Mouse (Mus musculus) megakaryocyte progenitor cell, adult 5-6 weeks (primary cell): ENCODE measurements around the gene Them7. TPM values are rescaled to one million over a fixed set of nuclear protein-coding genes. Genes with fewer than 3 reads are reported as not detected.

Experiments used
- ATAC-seq: replicated peaks from 2 replicates; pipeline ENCODE4 v1.8.0; 2016; ENCODE audit warnings: mild to moderate bottlenecking, moderate TSS enrichment, inconsistent platforms; ENCODE audit not compliant: poor library complexity
- total RNA-seq, 2 experiments: library from RNA; stranded (forward) in 1 of 2; stranded (reverse) in 1 of 2; fragments of 157-497, 149-512 nt in 1 of 2; fragments of 200-1000 nt in 1 of 2; gene quantifications; 2 replicates each; pipeline versions ENCODE4 v1.2.3 to v1.2.4; 2015 to 2017

The Them7 gene
- total RNA-seq, 2 experiments from 2014 or later = 2.1 to 9.2 TPM

GRCm38 (mm10) chr2:105408511-105408910, 184.4 kb downstream of the Them7 start:
- ATAC-seq = no peak

DNA sequence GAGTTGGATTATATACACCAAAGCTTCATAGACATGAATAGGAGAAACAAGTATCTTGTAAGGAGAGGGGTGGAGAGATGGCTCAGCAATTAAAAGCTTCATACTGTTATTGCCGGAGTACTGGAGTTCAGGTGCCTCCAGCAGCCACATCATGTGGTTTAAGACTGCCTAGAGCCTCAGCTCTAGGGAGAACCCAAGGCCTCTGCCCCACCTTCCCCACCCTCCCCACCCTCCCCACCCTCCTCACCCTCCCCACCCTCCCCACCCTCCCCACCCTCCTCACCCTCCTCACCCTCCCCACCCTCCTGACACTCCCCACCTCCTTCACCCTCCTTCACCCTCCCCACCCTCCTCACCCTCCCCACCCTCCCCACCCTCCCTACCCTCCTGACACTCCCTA, 185.1 kb downstream of the Them7 start:
- no peak for ATAC-seq

GRCm38 (mm10) chr2:105414309-105414708, 190.2 kb downstream of the Them7 start:
- ATAC-seq = peak; percentile 44

DNA sequence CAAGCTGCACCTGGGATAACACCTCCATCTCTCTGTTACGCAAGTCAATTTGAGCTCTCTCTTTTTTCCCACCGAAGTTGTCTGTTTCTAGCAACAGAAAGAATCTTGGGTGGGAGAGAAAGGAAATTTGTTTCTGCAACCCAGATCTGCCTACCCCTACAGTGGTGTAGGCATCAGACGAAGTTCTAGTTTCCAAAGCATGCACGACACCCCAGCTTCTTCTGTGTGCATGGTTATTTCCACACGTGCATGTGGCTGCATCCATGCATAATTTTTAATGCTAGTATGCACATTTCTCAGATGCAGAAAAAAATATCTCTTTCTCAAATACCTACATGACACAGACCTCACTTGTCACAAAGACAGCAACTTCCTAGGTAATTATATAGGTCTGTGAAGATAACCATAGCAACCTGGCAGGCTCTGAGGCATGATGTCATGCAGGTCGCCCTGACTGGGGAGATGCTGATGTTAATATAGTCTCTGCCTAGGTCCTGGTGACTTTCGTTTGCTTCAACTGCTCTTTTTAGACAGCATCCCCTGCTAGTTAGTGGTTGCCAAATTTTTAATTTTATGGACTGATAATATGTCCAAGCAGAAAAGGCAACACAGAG, 192.0 kb downstream of the Them7 start:
- no peak for ATAC-seq

- ATAC-seq = no peak
Measured at GRCm38 (mm10) chr2:105416660-105417348, 192.7 kb downstream of the Them7 start.

- peak; percentile 58 for ATAC-seq
Measured at GRCm38 (mm10) chr2:105417663-105418062, 193.5 kb downstream of the Them7 start.

- ATAC-seq = no peak
Measured at GRCm38 (mm10) chr2:105418629-105419227, 194.6 kb downstream of the Them7 start.

DNA sequence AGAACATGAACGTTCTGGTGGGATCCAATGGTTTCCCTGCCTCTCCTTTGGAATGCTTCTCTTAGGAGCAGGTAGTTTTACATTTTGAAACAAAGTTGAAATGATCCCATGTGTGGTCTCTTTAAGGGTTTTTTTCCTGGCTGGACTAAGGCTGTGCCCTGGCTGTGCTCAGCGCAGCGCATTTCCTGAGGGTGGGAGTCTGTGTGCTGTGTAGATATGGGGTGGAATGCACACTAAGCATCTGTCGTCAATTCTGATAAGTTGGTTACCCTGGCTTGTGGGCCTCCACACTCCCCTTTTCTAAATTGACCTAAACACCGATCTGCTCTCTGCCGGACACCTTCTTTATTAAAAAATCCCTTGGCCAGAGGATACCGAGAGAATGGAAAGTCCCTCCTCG, 203.3 kb downstream of the Them7 start:
- no peak for ATAC-seq

- ATAC-seq = peak; percentile 85
Measured at GRCm38 (mm10) chr2:105428029-105428428, 203.9 kb downstream of the Them7 start.

DNA sequence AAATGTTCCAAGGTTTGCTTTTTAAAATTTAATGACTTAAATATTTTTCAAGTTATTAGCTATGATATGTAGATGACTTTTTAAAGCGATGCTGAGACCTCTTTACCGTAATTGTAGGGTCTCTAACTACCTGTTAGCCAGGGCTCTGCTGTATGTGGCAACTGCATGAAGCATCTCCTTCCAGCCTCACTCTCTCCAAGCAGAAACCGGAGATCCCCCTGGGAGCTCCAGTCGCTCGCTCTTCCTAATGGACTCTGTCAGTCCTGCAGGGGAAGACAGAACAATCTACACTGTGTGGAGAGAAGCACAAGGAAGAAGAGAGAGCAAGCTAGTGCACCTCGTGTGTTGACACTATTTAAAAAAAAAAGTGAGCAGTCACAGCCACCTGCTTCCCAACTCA, 204.3 kb downstream of the Them7 start:
- no peak for ATAC-seq

Other genes with a start within 250 kb of the Them7 start
- 397 and 412 TPM in 2 replicates for gene Eif3m, start 207.2 kb upstream of the Them7 start, total RNA-seq (2015)
- gene Eif3m, start 207.2 kb upstream of the Them7 start, total RNA-seq (2017) = 294 and 304 TPM in 2 replicates
- not detected in 2 replicates for gene Gm11060, start 132.3 kb upstream of the Them7 start, total RNA-seq (2015)
- gene Gm11060, start 132.3 kb upstream of the Them7 start, total RNA-seq (2017) = not detected in 2 replicates
- gene Wt1, start 97.8 kb upstream of the Them7 start, total RNA-seq (2015) = not detected in 2 replicates
- not detected in 2 replicates for gene Wt1, start 97.8 kb upstream of the Them7 start, total RNA-seq (2017)
- 18.1 and 22.9 TPM in 2 replicates for gene Rcn1, start 175.0 kb downstream of the Them7 start, total RNA-seq (2015)
- gene Rcn1, start 175.0 kb downstream of the Them7 start, total RNA-seq (2017) = 41.0 and 49.9 TPM in 2 replicates